Mouse (Mus musculus): ENCODE results near the gene Agl. TPM values are rescaled to one million over a fixed set of nuclear protein-coding genes. Genes with fewer than 3 reads are reported as not detected.
"Not testable (repeated sequence)": the region's sequence is repeated elsewhere in the genome, so short reads cannot be mapped to it uniquely, and the experiment has no call there.

Agl gene
- polyA plus RNA-seq, 1 experiment, result 11.5 TPM

DNA sequence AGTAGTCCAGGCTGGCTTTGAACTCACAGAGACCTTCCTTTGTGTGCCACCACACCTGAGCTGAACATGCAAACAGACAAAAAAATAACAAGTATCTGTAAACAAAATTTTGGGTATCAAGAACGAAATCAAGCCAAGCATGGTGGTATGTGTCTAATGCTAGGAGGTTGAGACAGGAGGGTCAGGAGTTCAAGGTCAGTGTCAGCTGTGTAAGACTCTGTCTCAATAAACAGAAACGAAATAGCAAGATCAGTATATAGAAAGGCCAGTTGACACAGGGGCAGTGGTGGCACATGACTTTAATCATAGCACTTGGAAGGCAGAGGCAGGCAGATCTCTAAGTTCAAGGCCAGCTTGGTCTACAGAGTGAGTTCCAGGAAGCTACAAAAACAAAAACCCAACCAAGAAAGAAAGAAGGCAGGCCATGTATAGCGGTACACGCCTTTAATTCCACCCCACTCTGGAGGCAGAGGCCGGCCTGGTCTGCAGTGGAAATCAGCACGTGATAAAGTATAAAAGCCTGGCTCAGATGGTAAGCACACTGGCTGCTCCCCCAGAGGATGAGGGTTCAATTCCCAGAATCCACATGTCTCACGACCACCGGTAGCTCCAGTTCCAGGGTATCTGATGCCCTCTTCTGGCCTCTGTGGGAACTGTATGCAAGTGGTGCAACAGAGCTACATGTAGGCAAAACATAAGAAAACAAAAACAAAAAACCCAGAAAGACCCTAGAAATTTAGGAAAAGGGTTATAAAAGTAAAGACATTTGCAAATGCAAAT lies 59.4 kb downstream of the Agl start:
- DNase-seq (ENCODE audit: low read depth), result no peak

DNA sequence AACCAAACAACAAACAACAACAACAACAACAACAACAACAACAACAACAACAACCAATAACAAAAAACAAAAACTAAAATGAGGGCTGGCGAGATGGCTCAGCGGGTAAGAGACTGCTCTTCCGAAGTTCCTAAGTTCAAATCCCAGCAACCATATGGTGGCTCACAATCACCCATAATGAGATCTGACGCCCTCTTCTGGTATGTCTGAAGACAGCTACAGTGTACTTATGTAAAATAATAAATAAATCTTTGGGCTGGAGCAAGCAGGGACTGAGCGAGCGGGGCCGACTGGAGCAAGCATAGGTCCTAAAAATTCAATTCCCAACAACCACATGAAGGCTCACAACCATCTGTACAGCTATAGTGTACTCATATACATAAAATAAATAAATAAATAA lies 60.3 kb downstream of the Agl start:
- not testable (repeated sequence) for DNase-seq (ENCODE audit: low read depth)

DNA sequence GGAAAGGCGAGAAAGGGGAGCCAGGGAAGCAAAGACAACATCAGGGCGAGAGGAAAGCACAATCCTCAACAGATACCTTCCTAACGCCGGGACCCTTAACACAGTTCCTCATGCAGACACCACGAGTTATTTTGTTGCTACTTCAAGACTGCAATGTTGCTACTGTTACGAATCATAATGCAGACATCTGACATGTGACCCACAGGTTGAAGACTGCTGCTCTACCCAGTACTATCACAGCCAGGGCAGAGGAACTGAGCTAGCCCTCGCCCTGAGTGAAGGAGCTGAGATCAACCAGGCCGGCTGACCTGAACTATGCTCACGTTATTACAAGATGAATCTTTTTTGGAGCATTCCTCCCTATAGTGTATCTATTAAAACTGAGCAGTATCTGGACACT lies 67.0 kb downstream of the Agl start:
- no peak for DNase-seq (ENCODE audit: low read depth)

DNA sequence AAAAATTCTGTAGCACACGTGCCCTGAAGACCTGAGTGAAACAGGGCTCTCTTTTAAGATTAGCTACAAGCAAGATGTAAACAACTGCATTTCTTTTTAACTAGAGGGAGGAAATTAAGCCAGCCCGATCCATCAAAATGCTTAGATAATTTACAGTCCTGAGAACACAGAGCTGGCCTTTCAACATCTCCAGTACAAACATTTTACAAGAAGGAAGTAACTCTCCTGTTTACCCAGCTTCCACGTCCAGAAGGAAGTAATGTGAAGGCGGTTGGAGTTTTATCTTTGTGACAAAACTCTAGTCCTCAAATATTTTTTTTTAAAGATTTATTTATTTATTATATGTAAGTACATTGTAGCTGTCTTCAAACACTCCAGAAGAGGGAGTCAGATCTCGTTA lies 67.9 kb downstream of the Agl start:
- no peak for DNase-seq (ENCODE audit: low read depth)

- peak; percentile 66 for DNase-seq (ENCODE audit: low read depth)
These were observed 70.6 kb downstream of the Agl start for GRCm38 (mm10) chr3:116737326-116737731.

DNA sequence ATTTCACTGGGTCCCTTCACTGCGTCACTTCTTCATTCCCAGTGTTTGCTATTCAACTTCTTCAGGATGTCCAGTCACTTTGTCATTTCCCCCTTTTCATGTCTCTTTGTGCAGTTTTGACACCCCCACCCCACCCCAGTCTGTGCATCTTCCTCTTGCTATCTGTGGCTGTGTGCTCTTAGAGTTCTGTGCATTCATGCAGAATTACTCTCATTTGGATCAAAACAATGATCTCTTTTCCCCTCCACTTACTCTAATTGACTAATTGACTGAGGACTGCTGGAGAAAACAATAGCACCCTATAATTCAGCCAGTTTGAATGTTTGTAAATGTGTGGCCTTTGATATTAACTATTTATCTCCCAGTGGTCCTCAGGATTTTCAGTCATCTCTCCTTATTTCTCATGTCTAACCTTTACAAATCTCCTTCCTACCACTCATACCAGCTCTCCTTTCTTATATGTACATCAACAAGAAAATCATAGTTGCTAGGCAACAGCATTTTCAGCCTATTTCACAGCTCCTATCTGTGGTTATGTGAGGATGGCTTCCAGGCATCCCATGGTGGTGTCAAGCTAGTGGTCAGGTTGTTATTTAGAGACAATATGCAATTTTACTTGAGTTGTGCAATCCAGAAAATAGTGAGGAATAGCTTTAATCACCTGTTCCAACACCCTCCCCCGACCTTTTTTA lies 78.3 kb downstream of the Agl start:
- no peak for DNase-seq (ENCODE audit: low read depth)

GRCm38 (mm10) chr3:116726807-116727206 lies 81.2 kb downstream of the Agl start:
- DNase-seq (ENCODE audit: low read depth), result no peak

DNA sequence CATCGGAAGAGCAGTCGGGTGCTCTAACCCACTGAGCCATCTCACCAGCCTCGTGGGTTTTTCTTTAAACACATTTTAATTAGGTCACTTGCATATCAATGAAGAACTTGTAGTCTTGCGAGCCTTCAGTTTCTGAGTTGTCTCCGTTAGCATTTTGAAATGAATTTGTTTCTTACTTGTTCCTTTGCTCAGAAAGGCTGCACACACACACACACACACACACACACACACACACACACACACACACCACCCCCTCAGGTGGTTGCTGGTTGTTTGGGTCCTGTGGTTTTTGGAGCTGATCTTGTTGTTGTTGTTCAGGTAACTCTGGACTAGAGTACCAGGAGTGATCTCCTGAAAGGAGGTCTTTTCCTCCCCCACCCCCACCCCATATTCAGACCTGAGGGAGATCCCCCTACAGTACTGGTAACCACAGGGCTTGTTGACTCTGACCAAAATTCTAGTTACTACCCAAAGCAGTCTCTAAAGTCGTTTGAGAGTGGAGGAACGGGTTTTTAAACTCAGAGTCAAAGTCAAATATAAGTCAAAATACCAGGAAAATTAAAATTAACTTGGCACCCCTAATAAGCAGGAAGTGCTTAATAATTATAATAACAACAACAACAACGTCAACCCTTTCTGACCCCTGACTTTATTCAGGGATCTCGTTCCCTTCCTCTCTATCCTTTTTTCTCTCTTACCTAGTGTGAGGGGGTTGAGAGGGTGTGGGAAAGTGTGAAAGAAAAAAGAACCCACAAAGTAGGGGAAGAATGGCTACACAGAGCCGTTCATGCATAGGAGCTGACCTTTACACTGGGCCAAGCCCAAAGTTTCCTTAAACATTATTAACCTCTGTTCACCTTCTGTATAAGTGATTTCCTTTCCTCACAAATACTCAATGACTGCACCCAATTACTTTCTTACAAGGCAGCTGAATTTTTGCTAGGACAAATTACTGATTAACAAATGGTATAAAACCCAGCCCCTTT lies 84.2 kb downstream of the Agl start:
- DNase-seq (ENCODE audit: low read depth), result no peak

GRCm38 (mm10) chr3:116722980-116723379 lies 85.0 kb downstream of the Agl start:
- no peak for DNase-seq (ENCODE audit: low read depth)

DNA sequence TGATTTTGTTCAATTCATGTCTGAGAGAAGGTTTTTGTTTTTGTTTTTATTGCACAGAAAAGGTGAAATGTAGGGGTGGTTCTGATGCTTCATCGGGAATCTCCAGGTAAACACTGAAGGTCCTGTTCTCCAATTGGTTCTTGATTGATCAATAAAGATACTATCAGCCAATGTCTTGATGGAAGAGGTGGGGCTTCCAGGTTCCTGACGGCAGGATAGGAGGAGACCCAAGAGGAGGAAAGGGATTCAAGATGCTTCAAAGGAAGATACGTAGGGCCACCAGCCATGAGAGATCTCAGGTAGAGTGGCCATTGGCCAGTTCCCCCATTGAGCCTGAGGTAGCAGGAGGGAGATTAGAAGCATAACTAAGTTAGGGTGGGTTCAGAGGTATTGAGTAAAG lies 89.0 kb downstream of the Agl start:
- no peak for DNase-seq (ENCODE audit: low read depth)

GRCm38 (mm10) chr3:116713031-116713430 lies 94.9 kb downstream of the Agl start:
- DNase-seq (ENCODE audit: low read depth), result no peak

DNA sequence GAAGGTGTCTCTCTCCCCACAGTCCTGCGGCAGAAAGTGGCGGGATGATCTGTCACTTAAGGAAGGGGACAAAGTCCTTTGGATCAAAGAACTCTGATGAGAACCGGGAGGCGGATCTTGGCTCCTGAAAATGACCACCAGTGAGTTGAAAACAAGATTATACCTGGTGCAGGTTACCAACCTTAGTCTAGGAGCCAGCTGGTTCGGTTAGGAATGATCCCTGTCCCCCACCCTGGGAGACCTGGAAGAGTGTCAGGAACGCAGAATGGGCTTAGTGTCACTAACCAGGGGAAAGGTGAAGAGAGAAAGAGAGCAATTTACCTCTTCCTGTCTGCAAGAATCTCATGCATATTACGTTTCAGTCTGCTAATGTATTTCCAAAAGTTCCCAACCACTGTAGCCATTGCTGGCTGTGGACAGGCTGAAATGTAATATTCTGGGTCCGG lies 95.5 kb downstream of the Agl start, which contains the start of gene Slc35a3:
Gene Slc35a3, minus strand, starts transcription at position 396 of the 446 bp plus-strand sequence.
- no peak for DNase-seq (ENCODE audit: low read depth)

DNA sequence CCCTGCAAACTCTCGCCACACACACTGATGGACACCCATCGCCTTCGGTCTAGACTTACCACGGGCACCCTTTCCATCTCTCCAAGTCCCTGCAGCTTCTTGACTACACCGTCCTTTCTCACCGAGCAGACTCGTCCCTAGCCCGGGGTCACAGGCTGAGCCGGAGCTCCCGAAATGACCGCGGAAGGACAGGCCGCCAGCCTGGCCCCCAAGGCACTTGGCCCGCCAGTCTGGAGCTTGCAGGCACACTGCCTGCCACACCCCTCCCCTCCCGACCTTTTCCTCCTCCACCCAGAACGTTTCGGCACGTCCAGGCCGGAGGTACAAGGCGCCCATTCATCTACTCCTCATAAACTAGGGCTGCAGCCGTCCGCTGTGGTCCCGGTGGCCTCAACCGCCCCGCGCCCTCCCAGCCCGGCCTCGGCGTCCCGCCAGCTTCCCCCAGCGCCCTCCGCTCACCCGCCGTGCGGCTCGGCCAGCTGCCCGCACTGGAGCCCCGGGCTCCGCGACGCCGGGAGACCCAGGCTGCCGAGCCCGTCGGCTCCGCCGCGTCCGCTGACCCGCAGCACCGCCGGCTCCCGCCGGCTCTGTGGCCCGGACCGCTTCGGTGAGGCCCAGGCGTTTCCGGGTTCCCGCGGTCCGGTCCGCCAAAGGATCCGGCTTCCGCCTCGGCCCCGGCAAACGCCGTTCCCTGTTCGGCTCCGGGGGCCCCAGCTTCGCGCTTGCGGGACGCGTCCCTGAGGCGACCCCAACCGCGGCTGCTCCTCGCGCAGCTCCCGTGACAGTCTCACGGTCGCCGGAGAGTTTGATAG lies 96.1 kb downstream of the Agl start:
- no peak for DNase-seq (ENCODE audit: low read depth)

DNA sequence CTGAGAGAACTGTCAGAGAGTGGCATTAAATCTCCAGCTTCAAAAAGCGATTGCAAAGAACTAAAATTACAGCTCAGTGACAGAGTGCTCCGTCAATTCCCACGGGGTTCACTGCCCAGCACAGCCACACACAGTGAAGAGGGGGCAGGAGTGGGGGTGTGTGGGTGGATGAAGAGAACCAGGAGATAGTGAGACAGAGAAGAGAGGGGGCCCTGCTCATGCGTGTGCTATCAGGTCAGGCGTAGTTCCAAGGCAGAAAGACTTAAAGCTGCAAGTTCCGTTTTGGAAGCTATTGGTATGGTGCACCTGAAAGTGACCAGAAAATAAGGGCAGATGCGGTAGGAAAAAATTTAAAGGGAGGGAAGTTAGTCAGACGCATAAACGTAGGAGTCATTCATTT lies 97.0 kb downstream of the Agl start:
- DNase-seq (ENCODE audit: low read depth), result no peak

- DNase-seq (ENCODE audit: low read depth), result no peak
These were observed 102.2 kb downstream of the Agl start for GRCm38 (mm10) chr3:116705637-116706204.

DNA sequence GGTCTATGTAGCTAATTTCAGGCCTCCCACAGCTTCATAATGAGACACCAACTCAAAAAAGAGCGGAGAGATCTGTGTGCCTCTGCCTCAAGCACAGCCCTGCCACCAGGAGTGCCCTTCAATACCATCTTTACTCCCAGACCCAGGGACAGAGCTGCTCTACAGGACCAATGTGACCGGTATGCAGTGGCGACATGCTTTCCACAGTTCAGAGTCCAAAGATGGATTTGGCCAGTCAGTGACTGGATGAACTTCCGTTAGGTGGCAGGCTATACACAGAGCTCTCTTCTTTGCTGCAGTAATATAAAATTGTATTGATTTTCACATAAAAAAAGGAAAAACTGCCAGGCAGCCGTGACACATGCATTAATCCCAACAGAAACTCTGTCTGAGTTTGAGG lies 104.1 kb downstream of the Agl start:
- no peak for DNase-seq (ENCODE audit: low read depth)

DNA sequence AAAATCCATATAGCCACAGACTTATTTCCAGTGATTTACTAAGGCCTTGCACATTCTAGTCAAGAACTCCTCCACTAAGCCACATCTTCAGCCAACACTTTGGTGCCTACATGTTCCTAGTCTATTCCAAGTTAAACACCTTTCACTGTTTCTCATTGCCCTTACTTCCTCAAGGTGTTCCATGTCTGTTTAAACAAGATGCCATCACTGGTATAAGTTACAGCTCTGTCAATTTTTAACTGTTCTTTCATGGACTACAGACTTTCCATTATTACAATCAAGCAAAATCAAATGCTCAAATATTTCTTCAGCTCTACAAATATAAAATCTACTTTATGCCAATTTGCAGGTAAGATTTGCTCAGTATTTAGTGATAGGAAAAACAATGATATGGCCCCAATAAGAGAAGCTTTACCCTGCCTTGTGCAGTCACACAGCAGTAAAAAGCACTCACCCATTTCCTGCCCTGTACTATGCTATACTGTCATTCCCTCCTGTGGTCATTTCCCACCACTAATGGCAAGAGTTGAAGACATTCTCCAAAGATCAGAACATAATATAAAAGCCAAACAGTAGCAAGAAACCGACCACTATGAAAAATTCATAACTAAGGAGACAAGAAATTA lies 105.2 kb downstream of the Agl start:
- no peak for DNase-seq (ENCODE audit: low read depth)

DNA sequence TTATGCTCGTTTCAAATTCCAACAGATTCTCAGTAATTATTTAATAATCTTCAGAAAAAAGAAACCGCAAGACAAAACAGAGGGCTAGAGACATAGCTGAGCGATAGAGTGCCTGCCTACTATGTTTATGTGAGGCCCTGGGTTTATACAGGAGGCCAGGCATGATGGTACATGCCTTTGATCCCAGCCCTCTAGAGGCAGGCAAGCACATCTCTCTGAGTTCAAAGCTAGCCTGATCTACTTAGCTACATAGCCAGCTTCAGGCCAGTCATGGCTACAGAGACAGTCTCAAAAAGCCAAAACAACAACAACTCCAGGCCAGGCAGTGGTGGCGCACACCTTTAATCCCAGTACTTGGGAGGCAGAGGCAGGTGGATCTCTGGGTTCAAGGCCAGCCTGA lies 106.4 kb downstream of the Agl start:
- DNase-seq (ENCODE audit: low read depth), result no peak

- DNase-seq (ENCODE audit: low read depth), result no peak
These were observed 109.2 kb downstream of the Agl start for GRCm38 (mm10) chr3:116698786-116699185.

- no peak for DNase-seq (ENCODE audit: low read depth)
These were observed 112.3 kb downstream of the Agl start for GRCm38 (mm10) chr3:116695666-116695985.
